Mouse (Mus musculus) gastrocnemius, adult 2 months (tissue): ENCODE data around the gene Krt17. TPM values are rescaled to one million over a fixed set of nuclear protein-coding genes. Genes with fewer than 3 reads are reported as not detected.
"Not testable (repeated sequence)": the region's sequence is repeated elsewhere in the genome, so short reads cannot be mapped to it uniquely, and the experiment has no call there.

Source experiments
- DNase-seq: peaks from one replicate; pipeline ENCODE4 v3.0.0; 2022
- H3K27ac ChIP-seq: fragments of 200-600 bp; 2 replicates; pipeline ENCODE4 v1.8.1; 2022; ENCODE audit warnings: mild to moderate bottlenecking
- H3K4me3 ChIP-seq: fragments of 200-600 bp; 2 replicates; pipeline ENCODE4 v1.8.1; 2022; ENCODE audit warnings: mild to moderate bottlenecking, moderate library complexity
- CTCF ChIP-seq: fragments of 200-600 bp; IDR thresholded peaks from 2 replicates; pipeline ENCODE4 v1.8.1; 2022; ENCODE audit warnings: antibody characterized with exemption, mild to moderate bottlenecking, moderate library complexity
- intact Hi-C: fragments of 180-260 bp; cut with DNase I; formaldehyde crosslinking; loops from one replicate; pipeline ENCODE4 v1.15.1; 2025
- total RNA-seq, 2 experiments: library from RNA; stranded (reverse); gene quantifications; 2 replicates each; pipeline ENCODE4 v1.2.3; 2021

Gene Krt17
- total RNA-seq, 2 experiments from 2014 or later: not detected

GRCm38 (mm10) chr11:100255514-100255913 is 5.3 kb downstream of the Krt17 start:
- no peak for TF ChIP-seq CTCF
- DNase-seq: no peak
- H3K4me3 ChIP-seq: no peak overlapping the region
- H3K27ac ChIP-seq: no peak overlapping the region
- intact Hi-C loops: no loop called here

GRCm38 (mm10) chr11:100254360-100255090 is 6.3 kb downstream of the Krt17 start:
- no peak for DNase-seq
- intact Hi-C loops: no loop called here
- H3K4me3 ChIP-seq: no peak overlapping the region
- H3K27ac ChIP-seq: no peak overlapping the region
- no peak for TF ChIP-seq CTCF

- no peak for DNase-seq
- TF ChIP-seq CTCF: no peak
- intact Hi-C loops: no loop called here
- H3K4me3 ChIP-seq: no peak within 1 kb of the TSS
- no peak within 1 kb of the TSS for H3K27ac ChIP-seq
These were observed 11.9 kb downstream of the Krt17 start, which contains the start of gene Krt16 for GRCm38 (mm10) chr11:100248852-100249465. Krt16 (minus strand) TSS chr11:100248902.

GRCm38 (mm10) chr11:100246471-100246870 is 14.4 kb downstream of the Krt17 start:
- intact Hi-C loops, H3K27ac ChIP-seq, DNase-seq, H3K4me3 ChIP-seq: not testable (repeated sequence)

- H3K4me3 ChIP-seq, intact Hi-C loops, DNase-seq, H3K27ac ChIP-seq: not testable (repeated sequence)
These were observed 20.6 kb downstream of the Krt17 start for GRCm38 (mm10) chr11:100240272-100240671.

GRCm38 (mm10) chr11:100221741-100222140 is 39.1 kb downstream of the Krt17 start:
- no peak for TF ChIP-seq CTCF
- no peak for DNase-seq
- intact Hi-C loops: no loop called here
- Histone ChIP-seq H3K27ac (no peak overlapping the region), H3K4me3 (no peak overlapping the region)

- intact Hi-C loops: no loop called here
- DNase-seq: no peak
- no peak overlapping the region for H3K4me3 ChIP-seq
- no peak overlapping the region for H3K27ac ChIP-seq
- no peak for TF ChIP-seq CTCF
These were observed 41.5 kb downstream of the Krt17 start for GRCm38 (mm10) chr11:100219304-100219703.

GRCm38 (mm10) chr11:100208542-100208941 is 52.3 kb downstream of the Krt17 start:
- DNase-seq: no peak
- intact Hi-C loops: no loop called here
- no peak for TF ChIP-seq CTCF
- no peak overlapping the region for H3K4me3 ChIP-seq
- no peak overlapping the region for H3K27ac ChIP-seq

GRCm38 (mm10) chr11:100207498-100207897 is 53.3 kb downstream of the Krt17 start, which contains the start of gene Krt14:
Krt14 (minus strand) TSS chr11:100207548.
- no peak within 1 kb of the TSS for H3K27ac ChIP-seq
- no peak within 1 kb of the TSS for H3K4me3 ChIP-seq
- TF ChIP-seq CTCF: no peak
- DNase-seq: no peak
- intact Hi-C loops: no loop called here

Other genes starting within 250 kb of the Krt17 start
- not detected for gene Krt33a, start 244.8 kb downstream of the Krt17 start, total RNA-seq
- not detected for gene Krt33b, start 231.2 kb downstream of the Krt17 start, total RNA-seq
- gene Krt34, start 219.5 kb downstream of the Krt17 start, total RNA-seq: not detected
- not detected for gene Krt31, start 210.5 kb downstream of the Krt17 start, total RNA-seq
- gene Krt32, start 172.8 kb downstream of the Krt17 start, total RNA-seq: not detected
- gene Krt35, start 164.8 kb downstream of the Krt17 start, total RNA-seq: not detected
- gene Krt36, start 155.4 kb downstream of the Krt17 start, total RNA-seq: not detected
- gene Krt13, start 139.5 kb downstream of the Krt17 start, total RNA-seq: not detected
- gene Krt15, start 125.1 kb downstream of the Krt17 start, total RNA-seq: not detected
- gene Krt19, start 112.4 kb downstream of the Krt17 start, total RNA-seq: under 1 TPM in 1 of 2 experiments, not detected in 1; 0.20 TPM
- gene Krt9, start 67.8 kb downstream of the Krt17 start, total RNA-seq: not detected
- gene Krt14, start 53.5 kb downstream of the Krt17 start, total RNA-seq: not detected
- not detected for gene Krt16, start 12.1 kb downstream of the Krt17 start, total RNA-seq
- gene Krt42, start 8.8 kb upstream of the Krt17 start, total RNA-seq: not detected
- gene Eif1, start 58.9 kb upstream of the Krt17 start, total RNA-seq: 1,000 to 10,000 TPM; 1,442 to 1,567 TPM
- not detected for gene Gast, start 73.4 kb upstream of the Krt17 start, total RNA-seq
- gene Hap1, start 95.1 kb upstream of the Krt17 start, total RNA-seq: under 1 TPM in 1 of 2 experiments, not detected in 1; 0.14 TPM
- gene Jup, start 136.7 kb upstream of the Krt17 start, total RNA-seq: 100 to 1,000 TPM in 1 of 2 experiments, 10 to 100 TPM in 1; 68.6 to 104 TPM
- gene P3h4, start 153.8 kb upstream of the Krt17 start, total RNA-seq: 1 to 10 TPM; 2.0 to 4.6 TPM
- gene Fkbp10, start 154.7 kb upstream of the Krt17 start, total RNA-seq: 1 to 10 TPM; 1.9 to 4.5 TPM
- 1 to 10 TPM; 6.6 to 8.8 TPM for gene Nt5c3b, start 180.8 kb upstream of the Krt17 start, total RNA-seq
- gene Klhl10, start 180.9 kb upstream of the Krt17 start, total RNA-seq: under 1 TPM; 0.23 to 0.39 TPM
- gene Klhl11, start 211.7 kb upstream of the Krt17 start, total RNA-seq: 1 to 10 TPM; 4.7 to 4.9 TPM